Mouse (Mus musculus) v-Abl transformed pro-B cells (cell line): ENCODE measurements around the gene Abcg1.

Experiments used
- in situ Hi-C, 2 experiments: fragments of 400-800 bp; cut with MboI; formaldehyde crosslinking; loops; one replicate each; pipeline ENCODE4 v1.15.1; 2025; ENCODE audit not compliant: unreplicated experiment in 2 of 2

Gene Abcg1

DNA sequence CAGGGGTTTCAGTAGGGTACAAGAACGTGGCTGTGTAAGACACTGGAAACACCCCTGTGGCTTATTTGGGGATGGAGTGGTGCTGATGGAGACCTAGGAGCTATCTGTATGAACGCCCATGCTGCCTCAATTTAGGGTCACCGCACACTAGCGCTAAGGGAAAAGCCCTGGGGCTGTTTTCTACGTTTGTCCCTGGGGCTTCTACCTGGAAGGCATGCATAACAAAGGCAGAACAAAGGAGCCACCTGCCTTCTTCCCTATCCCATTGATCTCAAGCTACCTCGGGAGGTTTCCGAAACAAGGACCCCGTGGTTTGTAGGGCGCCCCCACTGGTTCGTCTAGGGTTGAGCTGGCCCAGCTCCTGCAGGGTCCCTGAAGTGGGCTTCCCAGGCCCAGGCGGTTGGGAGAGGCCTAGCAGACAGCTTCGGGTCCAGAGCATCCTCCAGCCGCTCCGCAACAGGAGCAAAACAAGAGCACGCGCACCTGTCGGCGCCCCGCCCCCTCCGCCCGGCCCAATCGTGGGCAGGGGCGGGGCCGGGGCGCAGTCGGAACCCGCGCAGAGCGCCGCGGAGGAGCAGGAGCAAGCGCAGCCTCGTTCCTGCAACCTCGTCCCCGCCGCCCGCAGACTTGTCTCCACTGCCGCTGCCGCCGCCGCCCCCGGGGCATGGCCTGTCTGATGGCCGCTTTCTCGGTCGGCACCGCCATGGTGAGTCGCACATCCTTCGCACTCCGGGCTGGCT, at the start of gene Abcg1:
Gene Abcg1 (plus strand): TSS at position 525 of the 740 bp plus-strand sequence.
- in situ Hi-C loops, result loop anchor here in 1 of 2 experiments (5.0 kb wide), 1 partner anchor 35 kb away; no protein-coding TSS in a partner anchor

DNA sequence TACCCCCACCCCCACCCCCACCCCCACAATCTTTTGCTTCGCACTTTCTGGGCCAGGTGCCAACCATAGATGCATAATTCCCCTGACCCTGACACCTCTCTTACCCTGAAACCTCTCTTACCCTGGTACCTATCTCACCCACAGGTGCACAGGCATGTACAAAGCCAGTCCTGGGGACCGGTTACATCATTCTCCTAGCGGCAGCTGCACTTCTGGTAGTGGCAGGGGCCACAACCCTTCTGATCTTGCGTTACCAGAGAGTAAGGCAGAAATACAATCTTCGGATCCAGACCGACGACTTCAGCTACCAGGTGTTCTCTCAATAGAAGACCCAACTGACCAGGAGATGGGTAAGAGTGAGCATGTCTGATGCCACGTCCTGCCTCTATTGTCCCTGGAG, 49.1 kb upstream of the Abcg1 start:
- in situ Hi-C loops, result loop anchor here (5.0 kb wide), 2 partner anchors 334 to 659 kb away; no protein-coding TSS in a partner anchor

DNA sequence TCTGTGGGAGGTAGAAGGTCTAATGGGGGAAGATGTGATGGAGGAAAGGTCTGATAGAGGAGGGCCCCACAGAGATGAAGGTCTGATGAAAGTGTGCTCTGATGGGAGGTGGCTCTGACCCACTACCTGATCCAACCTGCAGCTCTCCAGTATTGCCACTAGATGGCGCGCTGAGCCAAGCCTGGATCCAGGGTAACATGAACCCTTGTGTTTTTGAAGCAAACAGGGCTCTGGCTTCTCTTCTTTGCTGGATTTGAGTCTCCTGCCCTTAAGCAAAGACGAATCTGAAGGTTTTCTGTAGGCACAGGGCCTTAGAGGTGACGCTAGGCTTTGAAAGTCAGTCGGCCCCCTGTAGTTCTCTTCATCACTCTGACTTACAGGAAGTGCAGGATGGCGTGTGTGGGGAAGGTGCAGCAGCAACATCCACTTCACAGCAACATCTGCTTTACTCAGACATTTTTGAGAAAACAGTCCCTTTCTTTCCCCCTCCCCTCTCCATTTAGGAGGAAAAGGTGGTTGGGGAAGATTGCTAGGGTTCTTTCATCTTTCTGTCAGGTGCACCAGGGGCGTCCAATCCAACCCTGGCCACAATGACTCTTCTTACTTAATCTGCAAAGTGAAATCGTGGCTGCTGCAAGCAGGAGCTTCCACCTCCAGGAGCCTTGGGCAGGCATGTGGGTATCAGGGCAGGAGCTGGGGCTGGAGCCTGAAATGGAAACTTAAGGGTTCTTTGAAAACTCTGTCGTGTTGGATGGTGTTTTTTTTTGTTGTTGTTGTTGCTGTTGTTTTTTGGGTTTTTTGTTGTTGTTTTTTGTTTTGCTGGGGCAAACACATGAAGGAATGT, 45.7 kb upstream of the Abcg1 start:
- in situ Hi-C loops, result loop anchor here (5.0 to 10.0 kb wide), 4 partner anchors 263 to 653 kb away; partner anchors contain the start of gene Rsph1 (in 1 of the 2)

DNA sequence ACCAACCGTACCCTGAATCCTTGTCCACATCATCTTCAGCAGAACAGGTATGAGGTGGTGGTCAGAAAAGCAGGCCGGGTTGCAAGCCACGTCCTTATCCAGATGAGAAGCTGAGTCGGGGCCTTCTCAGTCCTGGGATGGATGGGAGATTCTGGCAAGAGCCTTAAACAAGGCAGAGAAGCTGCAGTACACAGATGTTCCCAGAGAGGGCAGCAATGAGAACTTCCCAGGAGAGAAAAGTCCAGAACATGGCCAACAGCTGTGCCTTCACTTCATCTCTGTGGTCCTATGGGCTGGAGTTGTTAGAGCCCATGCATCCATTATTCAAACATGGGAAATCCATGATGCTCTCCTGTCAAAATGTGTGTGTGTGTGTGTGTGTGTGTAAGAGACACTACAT, 39.2 kb upstream of the Abcg1 start:
- in situ Hi-C loops, result loop anchor here (5.0 to 10.0 kb wide), 5 partner anchors 99 to 647 kb away; partner anchors contain the start of gene Rsph1 (in 1 of the 2)

DNA sequence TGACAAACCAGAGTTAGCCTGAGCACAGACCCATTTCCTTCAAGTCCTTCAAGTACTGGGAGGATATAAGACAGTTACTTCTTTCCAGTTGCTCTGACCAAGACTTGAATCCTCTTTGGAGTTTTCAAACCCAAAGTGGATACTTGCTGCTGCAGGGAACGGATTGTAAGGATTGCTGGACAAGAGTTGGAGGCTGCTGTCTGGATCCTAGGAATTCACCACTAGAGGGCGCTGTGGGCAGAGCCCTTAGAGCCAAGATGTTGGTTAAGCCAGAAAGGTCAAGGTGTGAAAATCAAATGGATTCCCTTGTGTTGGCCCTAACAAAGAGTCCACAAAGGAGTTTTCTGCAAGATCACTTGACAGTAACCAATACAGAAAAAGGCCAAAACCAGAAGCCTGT, 38.0 kb upstream of the Abcg1 start:
- in situ Hi-C loops, result loop anchor here (5.0 to 10.0 kb wide), 5 partner anchors 98 to 645 kb away; partner anchors contain the start of gene Rsph1 (in 1 of the 2)

DNA sequence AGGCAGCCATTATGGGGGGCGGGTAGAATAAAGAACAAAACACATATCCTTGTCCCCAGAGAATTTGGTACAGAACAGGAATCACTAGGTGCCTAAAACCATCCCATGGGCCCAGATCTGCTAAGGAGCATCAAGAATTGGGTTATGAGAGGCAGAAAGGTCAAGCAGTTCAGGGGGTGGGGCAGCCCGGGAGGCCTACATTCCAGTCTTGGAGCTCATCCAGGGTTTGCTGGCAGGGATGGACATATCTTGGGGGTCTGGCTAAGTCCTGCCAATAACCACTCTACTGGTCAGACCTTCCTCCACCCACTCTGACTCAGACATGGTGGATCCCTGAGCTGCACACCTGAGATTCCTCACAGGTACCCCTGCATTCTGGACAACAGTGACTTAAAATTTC, 37.4 kb upstream of the Abcg1 start:
- in situ Hi-C loops, result loop anchor here in 1 of 2 experiments (5.0 kb wide), 1 partner anchor 37 kb away; the partner anchor contains the start of gene Abcg1

DNA sequence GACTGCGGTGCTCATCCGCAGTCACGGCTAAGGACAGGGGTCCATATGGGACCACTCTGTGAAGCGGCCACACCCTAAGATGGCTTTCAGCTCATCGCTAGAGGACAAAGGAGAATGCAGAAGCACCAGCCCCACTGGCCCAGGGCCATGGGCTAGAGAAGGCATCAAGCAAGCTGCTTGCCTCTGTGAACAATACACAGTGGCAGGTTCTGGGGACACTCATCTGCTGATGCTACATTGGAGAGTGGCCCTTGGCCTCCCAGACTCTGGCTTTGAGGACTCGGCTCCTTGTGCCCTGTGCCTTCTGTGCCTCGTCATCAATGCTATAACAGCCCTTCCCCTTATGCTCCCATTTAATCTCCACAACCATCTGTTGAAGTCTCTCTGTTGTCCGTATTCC, 36.2 kb upstream of the Abcg1 start:
- in situ Hi-C loops, result loop anchor here in 1 of 2 experiments (5.0 kb wide), 1 partner anchor 36 kb away; the partner anchor contains the start of gene Abcg1

DNA sequence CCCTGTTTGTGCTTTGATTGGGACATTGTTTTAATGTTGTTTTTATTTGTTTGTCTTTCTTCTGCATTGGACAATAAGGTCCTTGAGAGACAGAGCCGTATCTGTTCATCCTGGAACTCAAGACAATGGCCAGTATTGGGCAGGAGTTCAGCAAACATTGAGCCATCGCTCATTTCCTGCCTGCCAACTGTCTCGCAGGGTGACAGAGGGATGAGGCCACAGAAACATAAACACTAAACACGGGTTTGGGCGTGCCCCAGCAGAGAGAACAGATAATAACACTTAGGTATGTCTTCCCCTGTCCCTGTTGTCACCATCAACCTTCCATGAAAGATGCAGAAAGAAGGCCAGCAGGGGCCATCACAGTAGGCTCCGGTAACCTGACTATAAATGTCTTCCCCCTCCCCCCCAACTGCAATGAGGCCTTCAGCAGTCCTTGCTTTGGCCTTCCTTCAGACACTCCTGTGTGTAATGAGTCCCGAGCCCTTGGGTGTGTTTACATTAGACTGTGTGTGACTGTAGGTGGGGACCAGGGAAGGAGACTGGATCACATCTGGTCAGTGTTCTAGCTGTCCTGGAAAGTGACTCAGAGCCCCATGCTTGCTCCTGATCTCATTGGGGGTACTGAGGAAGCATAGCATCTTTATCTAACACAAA, 33.2 kb upstream of the Abcg1 start:
- in situ Hi-C loops, result loop anchor here in 1 of 2 experiments (5.0 kb wide), 1 partner anchor 33 kb away; the partner anchor contains the start of gene Abcg1

DNA sequence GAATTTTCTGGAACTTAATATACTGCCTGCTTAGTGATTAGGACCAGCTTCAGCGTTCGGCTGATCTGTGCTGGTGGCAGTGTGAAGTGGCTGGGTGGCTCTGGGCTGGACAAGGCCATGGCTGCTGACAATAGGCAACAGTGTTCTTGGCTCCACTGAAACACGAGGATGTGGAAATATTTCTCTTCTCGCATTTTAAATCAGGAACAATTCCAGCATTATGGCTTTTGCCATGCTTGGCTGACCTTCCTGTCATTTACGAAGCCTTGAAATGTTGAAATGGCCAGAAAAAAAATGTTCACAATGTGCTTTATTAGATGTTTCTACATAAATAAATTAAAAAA, 32.7 kb upstream of the Abcg1 start:
- in situ Hi-C loops, result loop anchor here (5.0 kb wide), 2 partner anchors 33 to 53 kb away; partner anchors contain the start of gene Abcg1 (in 1 of the 2)

DNA sequence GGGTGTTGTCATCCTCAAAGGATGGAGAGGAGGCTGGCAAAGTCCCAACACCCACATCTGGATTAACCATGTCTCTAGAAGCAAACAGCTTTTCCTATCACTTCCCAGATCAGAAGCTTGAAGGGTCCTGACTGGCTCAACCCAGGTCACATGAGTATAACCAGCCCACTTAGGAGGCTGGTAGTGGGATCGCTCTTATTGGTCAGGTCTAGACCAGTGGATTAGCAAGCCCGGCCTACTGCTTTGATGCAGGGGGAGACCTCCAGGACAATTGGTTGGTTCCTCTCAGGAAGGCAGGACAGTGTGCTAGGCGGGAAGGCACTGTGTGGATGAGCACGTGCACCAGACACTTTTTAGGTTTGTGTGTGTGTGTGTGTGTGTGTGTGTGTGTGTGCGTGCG, 30.5 kb upstream of the Abcg1 start:
- in situ Hi-C loops, result loop anchor here in 1 of 2 experiments (5.0 kb wide), 1 partner anchor 50 kb away; no protein-coding TSS in a partner anchor

DNA sequence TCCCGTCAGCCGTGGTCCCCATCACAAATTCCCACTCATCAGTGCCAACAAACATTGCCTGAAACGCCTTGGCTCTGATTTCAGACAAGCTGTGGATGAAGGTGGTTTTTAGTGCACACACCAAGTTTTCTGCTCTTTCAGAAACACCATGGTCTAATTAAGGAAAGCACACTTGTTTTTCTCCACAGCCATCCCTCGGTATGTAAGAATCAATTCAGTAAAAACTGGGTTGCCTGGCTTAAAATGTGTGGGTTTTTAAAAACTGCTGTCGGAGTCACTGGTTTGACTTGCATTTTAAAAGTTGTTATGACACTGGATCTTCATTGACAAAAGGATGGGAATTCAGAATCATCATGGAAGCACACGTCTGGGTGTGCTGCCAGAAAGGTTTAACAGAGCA, 29.8 kb upstream of the Abcg1 start:
- in situ Hi-C loops, result loop anchor here in 1 of 2 experiments (5.0 kb wide), 1 partner anchor 50 kb away; no protein-coding TSS in a partner anchor

DNA sequence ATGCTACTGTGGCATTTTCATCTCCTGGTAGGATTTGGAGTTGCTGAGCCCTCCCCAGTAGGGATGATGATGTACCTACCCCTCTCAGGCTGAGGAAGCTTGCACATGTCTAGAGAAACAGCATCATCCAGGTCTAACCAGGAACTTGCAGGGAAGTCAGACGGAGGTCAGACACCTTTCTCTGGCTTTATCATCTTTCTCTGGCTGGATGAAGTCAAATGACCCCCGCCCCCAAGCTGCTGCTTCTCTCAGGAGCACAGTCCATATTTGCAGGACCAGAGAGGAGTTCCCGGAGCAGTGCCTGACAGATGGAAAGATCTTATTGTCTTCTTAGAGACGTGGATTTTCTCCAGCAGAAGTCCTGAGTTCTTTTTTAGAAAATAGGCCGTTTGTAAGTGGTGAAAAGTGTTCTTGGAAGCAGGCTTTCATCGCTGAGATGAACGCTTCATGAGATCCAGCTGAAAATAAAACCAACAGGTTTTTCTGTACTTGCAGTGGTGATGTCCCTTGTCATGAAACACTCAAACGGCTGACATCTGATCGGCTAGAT, 28.6 kb upstream of the Abcg1 start:
- in situ Hi-C loops, result loop anchor here in 1 of 2 experiments (5.0 kb wide), 1 partner anchor 48 kb away; no protein-coding TSS in a partner anchor

DNA sequence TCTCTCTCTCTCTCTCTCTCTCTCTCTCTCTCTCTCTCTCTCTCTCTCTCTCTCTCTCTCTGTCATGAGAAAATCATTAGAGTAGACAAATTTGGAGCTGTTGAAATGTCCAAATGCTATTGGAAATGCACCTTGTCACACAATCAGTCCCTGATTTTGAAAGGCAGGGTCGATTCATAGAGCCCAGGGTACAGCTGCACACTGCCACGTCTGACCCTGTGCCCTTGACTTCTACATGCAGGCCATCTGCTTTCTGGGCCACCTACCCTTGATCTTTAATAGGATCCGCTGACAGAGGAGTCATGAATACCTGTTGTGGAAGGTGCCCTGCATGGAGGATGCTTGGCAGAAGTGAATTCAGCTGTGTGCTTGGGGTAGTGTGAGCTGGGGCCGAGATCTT, 28.1 kb upstream of the Abcg1 start:
- in situ Hi-C loops, result loop anchor here in 1 of 2 experiments (5.0 kb wide), 1 partner anchor 48 kb away; no protein-coding TSS in a partner anchor

DNA sequence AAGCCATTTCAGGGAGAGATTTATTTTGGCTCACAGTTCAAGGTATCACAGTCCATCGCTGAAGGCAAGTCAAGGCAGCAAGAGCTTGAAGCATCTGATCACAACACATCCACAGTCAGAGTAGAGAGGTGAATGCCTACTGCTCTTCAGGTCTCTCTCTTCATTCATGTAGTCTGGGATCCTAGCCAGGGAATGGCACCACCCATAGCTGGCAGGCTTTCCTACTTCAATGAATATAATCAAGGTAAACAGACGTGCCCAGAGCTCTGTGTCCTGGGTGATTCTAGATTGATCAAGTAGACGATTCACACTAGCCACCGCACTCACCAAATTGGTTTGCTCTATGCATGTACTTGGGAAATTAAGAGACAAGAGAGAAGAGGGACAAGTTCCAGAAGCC, 25.1 kb upstream of the Abcg1 start:
- in situ Hi-C loops, result loop anchor here in 1 of 2 experiments (5.0 kb wide), 1 partner anchor 45 kb away; no protein-coding TSS in a partner anchor

DNA sequence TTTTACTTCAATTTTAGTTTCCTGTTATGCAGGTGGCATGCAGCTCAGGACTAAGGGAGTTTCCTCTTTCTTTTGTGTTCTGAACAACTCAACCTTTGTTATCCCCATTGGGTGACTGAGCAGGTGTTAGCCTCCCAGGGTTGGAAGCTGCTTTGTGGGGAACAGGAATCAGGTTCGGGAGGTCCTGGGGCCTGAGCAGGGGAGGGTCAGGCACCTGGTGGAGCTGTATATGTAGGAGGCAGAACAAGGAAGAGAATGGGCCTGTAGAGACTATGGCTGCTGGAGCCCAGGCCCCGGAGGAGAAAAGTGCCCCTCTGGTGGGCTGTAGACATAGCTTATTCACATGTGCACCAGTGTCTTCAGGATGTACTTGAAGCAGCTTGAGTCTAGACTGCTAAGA, 24.2 kb upstream of the Abcg1 start:
- in situ Hi-C loops, result loop anchor here in 1 of 2 experiments (5.0 kb wide), 1 partner anchor 44 kb away; no protein-coding TSS in a partner anchor

DNA sequence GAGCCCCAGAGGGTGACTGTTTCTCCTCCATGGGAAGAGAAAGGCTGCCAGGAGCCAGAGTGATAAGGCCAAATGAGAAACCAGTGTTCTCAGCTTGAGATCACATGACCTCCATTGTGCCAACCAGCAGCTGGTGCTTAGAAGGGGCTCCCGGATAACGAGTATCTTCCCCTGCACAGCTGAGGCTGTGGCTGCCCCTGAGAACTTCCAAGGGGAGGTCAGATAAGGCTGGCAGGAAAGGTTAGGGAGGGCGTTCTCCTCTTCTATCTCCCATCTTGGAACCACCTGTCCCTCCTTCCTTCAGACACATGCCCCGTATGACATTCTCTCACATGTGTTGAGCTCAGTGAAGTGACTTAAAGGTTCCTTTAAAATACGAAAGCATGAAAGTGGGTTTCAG, 23.3 kb upstream of the Abcg1 start:
- in situ Hi-C loops, result loop anchor here in 1 of 2 experiments (5.0 kb wide), 1 partner anchor 43 kb away; no protein-coding TSS in a partner anchor

DNA sequence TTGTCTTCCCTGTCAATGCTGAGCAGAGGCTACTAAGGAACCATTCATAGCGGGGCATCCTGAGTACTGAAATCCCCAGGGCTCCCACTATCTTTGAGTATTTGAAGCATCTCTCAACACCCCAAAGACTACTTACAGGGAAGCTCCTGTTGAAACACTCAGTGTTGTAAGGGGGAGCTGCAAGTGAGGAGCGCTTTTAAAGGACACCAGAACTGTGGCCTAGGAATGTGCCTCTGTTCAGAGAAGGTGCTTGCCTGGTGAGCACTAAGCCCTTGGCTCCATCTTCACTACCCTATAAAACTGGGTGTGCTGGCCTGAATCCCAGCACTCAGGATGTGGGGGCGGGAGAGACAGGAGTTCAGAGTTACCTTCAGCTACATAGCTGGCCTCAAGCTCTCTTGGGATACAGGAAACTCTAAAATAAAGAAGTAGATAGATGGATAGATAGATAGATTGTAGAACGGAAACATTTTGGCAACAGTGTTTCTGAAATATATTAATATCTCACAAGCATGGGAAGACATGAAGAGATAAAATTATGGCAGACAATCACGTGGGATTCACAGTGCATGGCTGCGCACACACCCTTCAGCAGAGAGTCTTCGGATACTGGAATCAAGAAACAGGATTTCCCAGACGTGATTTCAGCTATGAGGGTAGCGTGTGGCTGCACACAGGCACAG, 22.7 kb upstream of the Abcg1 start:
- in situ Hi-C loops, result loop anchor here in 1 of 2 experiments (5.0 kb wide), 1 partner anchor 42 kb away; no protein-coding TSS in a partner anchor

DNA sequence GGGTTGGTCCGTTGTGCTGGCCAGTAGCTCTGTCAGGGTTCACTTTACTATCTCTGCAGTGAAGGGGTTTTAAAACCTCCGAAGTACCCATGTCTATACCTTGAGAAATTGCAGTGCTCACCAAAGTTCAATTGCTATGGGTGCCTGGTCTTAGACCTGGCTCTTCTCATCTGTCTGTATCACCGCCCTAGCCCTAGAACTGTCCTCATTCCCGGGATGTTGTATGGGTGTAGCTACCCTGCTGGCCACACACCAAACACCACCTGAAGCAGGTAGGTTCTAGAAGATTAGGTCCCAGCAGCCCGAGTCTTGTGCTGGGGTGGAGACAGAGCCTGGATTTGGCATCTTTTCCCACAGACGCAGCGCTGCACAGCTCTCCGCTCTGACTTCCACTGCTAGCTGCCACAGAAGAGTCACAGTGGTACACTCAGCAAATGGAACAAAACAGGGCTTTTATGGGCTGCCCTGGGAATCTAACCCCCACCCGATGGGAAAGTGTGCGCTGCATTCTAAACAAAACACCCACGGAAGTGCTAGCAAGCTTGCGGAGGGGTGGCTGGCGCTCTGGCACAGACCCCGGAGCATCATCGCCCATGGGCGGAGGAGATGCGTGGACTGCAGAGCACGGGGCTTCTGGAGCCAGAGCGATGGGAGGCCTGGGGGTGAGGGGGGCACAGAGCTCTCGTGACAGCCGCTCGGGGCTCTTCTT, 21.2 kb upstream of the Abcg1 start:
- in situ Hi-C loops, result no loop called here
